Mouse (Mus musculus): ENCODE results near the gene H2al1j.
"Not testable (repeated sequence)": the region's sequence is repeated elsewhere in the genome, so short reads cannot be mapped to it uniquely, and the experiment has no call there.

DNA sequence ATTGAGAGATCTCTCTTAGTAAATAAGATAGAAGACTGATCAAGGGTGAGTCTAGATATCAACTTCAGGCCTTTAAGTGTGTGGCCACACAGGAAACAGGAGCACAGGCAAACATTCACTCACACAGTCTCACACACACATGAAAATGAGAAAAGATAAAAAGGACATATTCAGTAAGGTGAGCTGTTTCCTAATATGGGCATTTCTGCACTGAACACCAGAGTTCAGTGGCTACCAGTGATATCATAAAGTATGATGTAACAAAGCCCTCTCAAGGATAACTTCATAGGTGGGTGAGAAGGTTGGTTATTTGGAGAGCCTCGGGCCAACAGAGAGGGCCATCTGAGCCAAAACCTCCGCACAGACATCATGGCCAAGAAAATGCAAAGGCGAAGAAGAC lies 9.7 kb upstream of the H2al1j start, which contains the start of gene H2al1g:
- TF ChIP-seq CTCF, EP300 (IDR thresholded peaks at IDR 0.05; ENCODE audit: low read depth): not testable (repeated sequence)

All from liver, embryonic 14.5 days (tissue).